Mouse (Mus musculus) frontal cortex, adult 2 months (tissue): ENCODE data around the gene Galnt9. TPM values are rescaled to one million over a fixed set of nuclear protein-coding genes. Genes with fewer than 3 reads are reported as not detected.
A peak's percentile ranks its signal among the peaks of the same experiment; 100 is the strongest.

ENCODE experiments used
- DNase-seq, 2 experiments: peaks; one replicate each; pipeline ENCODE4 v3.0.0; 2022; ENCODE audit warnings: low spot score in 1 of 2; ENCODE audit errors: extremely low spot score in 1 of 2
- polyA plus RNA-seq: library from polyadenylated mRNA; depleted of rRNA; stranded (reverse); fragments of >200 nt; gene quantifications from 2 replicates; pipeline ENCODE4 v1.2.3, GENCODE M21; 2012; rRNA removed

Gene Galnt9
- polyA plus RNA-seq = 43.8 and 52.2 TPM in 2 replicates

- DNase-seq = peak in 1 of 2 experiments; percentile 77
These were observed at the start of gene Galnt9 for GRCm38 (mm10) chr5:110543951-110544690. Gene Galnt9, plus strand, starts transcription at chr5:110544355.

GRCm38 (mm10) chr5:110494396-110494795 lies 49.8 kb upstream of the Galnt9 start:
- DNase-seq = no peak

- no peak for DNase-seq
These were observed 49.1 kb upstream of the Galnt9 start for GRCm38 (mm10) chr5:110495051-110495450.

DNA sequence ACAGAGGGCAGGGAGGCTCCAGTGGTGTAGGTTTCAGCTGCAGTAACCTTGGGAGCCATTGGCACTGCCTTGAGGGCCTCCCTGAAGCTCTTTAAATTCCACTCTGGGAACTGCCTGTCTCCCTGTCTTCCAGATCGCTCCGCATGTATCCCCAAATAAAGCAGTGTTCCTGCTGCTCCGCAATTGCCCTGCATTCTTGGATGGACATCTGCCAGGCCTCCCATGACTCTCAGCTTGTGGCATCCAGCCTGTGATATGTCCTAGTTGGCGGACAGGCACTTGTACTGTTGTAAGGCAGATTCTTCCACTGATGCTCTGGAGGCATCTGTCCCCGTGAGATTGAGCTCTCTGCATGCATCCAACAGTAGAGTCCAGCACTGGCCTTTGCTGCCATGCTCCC lies 46.6 kb upstream of the Galnt9 start:
- peak in 1 of 2 experiments; percentile 32 for DNase-seq

GRCm38 (mm10) chr5:110498071-110498470 lies 46.1 kb upstream of the Galnt9 start:
- DNase-seq = no peak

DNA sequence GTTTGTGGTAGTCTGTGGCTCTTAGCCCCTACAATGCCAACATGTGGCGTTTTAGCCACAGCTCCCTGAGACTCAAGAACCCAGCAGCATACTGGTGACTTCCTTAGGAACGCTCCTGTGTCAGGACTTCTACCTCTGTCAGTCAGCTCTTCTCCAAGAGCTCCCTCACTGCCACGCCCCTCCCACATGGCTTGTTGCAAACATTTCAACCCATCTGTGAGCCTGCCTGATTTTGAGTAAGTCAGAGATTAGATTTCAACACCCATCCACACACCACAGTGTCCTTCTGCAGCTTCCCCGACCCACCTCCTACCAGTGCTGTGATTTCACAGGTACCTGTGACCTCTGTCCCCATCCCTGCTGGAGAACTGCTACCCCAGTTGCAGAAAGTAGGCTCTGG lies 43.9 kb upstream of the Galnt9 start:
- DNase-seq = no peak

DNA sequence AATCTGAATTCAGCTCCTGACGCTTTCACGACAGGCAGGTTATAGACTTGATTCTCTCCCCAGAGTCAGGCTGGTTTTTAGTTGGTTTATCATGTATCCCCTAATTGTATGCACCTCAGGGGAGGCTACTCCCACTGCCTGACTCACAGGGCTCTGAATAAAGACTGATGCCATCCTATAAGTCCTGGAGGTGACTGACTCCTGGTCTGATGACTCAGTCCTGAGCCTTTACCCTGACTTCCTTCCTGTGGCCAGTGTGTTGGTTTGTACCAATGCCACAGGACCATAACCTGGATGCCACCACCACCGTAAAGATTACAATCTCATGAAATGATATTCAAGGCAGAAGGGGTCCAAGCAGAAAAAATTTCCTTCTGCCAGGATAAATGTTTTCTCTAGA lies 40.8 kb upstream of the Galnt9 start:
- DNase-seq = no peak

- peak in 1 of 2 experiments; percentile 24 for DNase-seq
These were observed 38.4 kb upstream of the Galnt9 start for GRCm38 (mm10) chr5:110505611-110506294.

GRCm38 (mm10) chr5:110506295-110506616 lies 37.9 kb upstream of the Galnt9 start:
- peak in 1 of 2 experiments; percentile 17 for DNase-seq

- no peak for DNase-seq
These were observed 37.3 kb upstream of the Galnt9 start for GRCm38 (mm10) chr5:110506856-110507255.

DNA sequence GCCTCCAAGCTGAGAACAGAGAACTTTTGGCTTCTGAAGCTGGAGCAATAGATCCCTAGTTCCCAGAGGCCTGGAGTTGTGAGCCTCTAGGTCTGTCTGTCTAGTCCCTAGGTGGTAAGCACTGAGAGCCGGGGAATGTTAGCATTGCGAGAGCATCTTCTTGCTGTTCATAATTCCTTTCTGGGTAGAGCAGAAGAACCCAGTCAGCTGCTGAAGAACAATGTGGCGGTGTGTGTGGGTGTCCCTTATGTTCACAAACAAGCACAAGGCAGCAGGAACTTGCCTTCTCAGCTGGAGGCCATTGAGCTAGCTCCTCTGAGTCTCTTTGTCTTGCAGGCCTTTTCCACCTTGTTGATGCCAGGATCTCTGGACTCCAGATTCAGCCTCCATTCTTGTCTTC lies 36.2 kb upstream of the Galnt9 start:
- peak in 1 of 2 experiments; percentile 20 for DNase-seq

DNA sequence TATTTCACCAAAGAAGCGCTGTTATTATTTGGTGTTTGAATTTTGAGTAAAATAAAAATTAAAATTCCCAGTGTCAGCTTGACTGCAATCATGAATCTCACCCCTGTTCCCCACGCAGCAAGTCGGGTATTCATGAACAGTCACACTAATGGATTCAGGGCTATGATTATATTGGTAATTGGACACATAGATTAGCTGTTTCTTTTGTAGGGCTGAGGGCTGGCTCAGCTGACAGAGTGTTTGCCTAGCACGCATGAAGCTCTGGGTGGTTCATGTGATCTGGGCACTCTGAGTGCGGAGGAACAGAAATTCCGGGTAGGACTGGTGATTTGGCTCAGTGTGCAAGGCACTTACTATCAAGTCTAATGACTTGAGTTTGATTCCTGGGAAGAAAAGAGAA lies 33.8 kb upstream of the Galnt9 start:
- no peak for DNase-seq

DNA sequence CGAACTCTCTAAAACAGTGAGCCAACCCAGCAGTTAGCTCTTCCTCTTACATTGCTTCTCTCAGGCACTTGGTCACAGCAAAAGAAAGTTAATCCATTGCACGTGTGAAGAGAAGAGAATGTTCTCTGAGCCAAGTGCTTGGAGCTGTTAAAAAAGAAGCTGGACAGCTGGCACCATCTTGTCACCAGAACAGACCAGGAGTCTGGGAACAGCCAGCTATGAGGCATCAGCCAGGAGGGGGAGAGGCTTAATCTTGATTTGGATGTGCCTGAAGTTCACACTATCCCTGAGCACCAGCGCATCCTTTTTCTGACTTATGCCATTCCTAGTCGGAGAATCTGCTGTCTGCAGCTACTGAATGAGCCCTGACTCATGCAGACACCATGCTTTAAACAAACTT lies 30.4 kb upstream of the Galnt9 start:
- DNase-seq = no peak

- no peak for DNase-seq
These were observed 29.5 kb upstream of the Galnt9 start for GRCm38 (mm10) chr5:110514694-110515093.

DNA sequence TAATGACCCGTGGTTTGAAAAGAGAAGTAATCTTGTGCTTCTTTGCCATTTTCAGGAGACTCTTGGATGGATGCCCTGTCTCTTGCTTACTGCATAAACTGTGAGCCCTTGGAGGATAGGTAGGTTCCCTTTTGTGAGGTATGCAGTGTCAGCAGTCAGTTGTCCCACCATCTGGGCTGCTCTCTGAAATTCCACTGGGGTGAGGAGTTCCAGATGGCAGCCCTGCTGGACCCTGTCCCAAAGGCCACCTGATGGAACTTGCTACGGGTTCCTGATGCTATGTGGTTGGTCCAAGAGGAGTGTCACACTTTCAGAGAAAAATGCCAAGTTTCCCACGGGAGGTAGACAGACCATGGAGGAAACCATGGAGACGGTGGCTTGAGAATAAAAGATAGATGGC lies 27.8 kb upstream of the Galnt9 start:
- DNase-seq = no peak

DNA sequence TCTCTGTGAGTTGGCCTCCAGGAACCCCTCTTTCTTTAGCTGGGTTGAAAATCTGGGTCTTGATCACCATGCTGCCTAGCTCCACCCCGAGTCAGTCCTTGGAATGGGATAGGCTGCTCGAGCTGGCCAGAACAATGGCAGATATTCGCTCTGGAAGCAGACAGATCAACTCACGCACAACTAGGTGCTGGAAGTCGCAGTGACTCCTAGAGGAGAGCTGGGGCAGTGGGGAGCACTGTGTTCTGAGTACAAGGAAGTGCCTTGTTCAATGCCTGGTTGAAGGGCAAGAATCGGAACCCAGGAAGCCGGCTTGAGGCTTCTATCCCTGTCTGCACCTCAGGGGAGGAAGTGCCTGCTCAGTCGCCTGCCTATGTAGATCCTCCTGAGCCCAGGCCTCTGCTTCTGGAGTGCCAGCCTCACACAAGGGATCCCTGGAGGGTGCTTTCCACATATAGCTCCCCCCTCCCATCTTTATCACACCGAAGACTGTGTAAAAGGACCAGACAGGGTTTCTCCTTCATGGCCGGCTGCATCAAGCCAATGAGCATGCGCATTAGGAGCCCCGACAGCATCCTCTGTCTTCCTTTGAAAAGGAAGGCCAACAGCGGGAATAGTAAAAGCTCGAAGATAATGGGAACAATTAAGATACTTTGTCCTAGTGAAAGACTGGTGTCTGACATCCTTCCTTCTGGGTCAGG lies 25.9 kb upstream of the Galnt9 start:
- DNase-seq = no peak

DNA sequence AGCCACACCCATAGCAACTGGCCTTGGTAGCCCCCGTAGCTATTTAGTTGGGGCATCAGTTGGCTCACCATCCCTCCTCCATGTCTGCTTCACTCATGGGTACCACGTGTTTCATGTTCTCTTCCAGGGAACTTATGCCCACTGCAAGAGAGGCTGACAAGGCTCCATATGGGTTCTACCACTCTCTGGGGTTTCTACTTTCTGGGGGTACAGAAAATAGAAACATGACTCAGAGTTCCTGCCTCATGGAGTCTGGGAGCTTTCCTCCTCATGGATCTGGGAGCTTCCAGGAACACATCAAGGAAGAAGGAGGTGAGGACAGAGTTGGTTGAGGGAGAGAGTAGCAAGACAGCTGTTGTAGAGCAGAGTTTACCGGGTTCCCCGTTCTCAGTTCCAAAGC lies 23.2 kb upstream of the Galnt9 start:
- DNase-seq = peak; percentile 49 to 70

DNA sequence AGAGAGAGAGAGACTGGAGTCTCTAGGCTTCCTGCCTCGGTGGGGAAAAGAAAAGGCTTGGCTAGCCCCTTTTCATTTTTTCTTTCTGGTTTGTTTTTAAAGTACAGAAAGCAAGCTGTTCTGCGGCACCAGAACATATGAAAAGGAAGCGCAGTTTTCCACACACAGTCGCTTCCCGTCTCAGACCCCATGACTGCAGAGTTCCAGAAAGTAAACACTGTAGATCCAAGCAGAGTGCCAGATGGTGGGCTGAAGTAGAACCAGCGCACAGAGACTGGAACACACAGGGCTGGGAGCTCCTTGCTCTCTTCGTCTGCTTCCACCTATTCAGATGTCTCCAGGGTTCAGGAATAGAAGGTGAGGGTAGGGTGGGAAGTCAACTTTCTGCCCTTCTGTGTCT lies 22.3 kb upstream of the Galnt9 start:
- peak in 1 of 2 experiments; percentile 64 for DNase-seq

GRCm38 (mm10) chr5:110523296-110523695 lies 20.9 kb upstream of the Galnt9 start:
- peak in 1 of 2 experiments; percentile 68 for DNase-seq

- no peak for DNase-seq
These were observed 18.5 kb upstream of the Galnt9 start for GRCm38 (mm10) chr5:110525701-110526100.

- DNase-seq = no peak
These were observed 17.6 kb upstream of the Galnt9 start for GRCm38 (mm10) chr5:110526556-110526955.

DNA sequence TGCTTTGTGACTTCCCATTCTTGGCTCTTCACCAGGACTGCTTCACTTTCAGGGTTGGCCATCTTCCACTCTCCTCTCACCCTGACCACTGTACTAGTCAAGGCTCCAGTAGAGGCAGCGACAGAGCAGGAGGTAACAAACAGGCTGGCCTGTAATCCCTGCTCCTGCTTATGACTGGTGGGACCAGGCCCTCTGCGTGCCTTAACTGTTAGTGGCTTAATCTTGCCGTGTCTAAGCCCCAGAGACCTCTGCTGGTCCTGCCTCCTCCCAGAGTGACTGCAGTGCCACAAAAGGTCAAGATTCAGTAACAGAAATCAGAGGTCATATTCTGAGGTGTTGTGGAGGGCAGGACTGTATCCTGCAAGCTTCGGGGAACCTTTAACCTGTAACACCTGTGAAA lies 13.1 kb upstream of the Galnt9 start:
- no peak for DNase-seq
